Mouse (Mus musculus): Measurements from ENCODE around the gene Mtmr2.

DNA sequence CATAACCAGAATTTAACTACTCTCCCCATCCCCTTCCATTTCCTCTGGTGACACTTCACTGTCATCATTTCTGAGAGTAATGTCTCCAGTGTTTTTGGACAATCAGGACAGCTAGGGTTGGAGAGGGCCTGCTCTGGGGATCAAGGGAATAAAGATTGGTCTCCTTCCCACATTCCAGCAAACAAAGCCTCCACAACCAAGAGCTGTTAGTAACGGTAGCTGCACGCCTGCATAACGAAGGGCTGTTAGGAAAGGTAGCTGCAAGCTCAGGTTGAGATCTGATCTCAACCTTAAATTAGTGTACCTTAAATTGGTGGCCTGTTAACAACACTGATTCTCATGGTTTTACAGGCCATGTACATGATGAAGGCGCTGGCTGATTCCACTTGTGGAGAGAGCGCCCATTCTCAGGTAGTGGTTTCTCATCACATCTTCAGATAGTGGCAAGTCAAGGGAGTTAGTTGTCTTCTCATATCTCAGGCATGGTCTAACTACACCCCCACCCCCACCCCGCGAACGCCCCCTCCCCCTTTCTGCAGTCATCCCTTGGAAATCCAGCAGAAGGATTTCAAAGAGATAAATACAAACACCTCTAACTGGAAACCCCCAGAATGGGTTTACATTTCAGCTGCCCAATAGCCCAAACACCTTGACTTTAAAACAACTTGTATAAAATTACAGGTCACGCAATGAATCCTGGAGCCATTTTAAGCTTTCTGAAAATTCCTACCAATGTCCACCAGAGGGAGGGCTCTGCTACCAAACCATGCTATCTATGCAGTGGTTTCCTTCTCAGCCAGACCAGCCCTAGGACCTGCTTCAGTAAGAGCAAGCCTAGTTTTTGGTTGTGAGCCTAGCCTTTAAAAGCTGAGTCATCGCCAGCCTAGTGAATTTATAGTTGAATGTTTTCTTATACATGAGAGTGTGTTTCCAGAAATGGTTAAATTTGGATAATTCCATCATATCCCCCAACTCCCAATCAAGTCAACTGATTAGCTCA, 100.6 kb downstream of the Mtmr2 start:
- TF ChIP-seq KAT2A (conservative IDR thresholded peaks at IDR 0.05; ENCODE audit: low read depth, low read length) (no peak), CTCF (IDR thresholded peaks at IDR 0.05 in 2 of 3, conservative IDR thresholded peaks at IDR 0.05 in 1 of 3; ENCODE audit: control insufficient read depth in 1 of 3, insufficient read depth in 1 of 3, low read depth in 2 of 3, low read length in 3 of 3, poor library complexity in 1 of 3, severe bottlenecking in 1 of 3) (peak; percentile 62 to 97 (median 90)), GATA1 (IDR thresholded peaks at IDR 0.05; ENCODE audit: low read depth, low read length) (peak; percentile 60; the same call in 1 of the 2 replicates), NELFE (IDR thresholded peaks at IDR 0.05; ENCODE audit: low read depth, low read length) (no peak), GABPA (IDR thresholded peaks at IDR 0.05; ENCODE audit: low read depth, low read length) (no peak), POLR2AphosphoS2 (IDR thresholded peaks at IDR 0.05; ENCODE audit: low read length) (no peak; the same call in 1 of the 2 replicates), USF2 (IDR thresholded peaks at IDR 0.05; ENCODE audit: borderline replicate concordance in 1 of 2, insufficient read depth in 1 of 2, low read depth in 1 of 2, low read length in 2 of 2) (no peak), POLR2A (IDR thresholded peaks at IDR 0.05; ENCODE audit: control insufficient read depth in 1 of 2, insufficient read depth in 1 of 2, low read depth in 1 of 2, low read length in 2 of 2, poor library complexity in 1 of 2) (no peak), TBP (IDR thresholded peaks at IDR 0.05; ENCODE audit: low read depth, low read length) (0 out of 2 replicates have a peak, but pooled peaks have one; percentile 11), MEF2A (IDR thresholded peaks at IDR 0.05; ENCODE audit: extremely low read depth, insufficient replicate concordance, low read depth, low read length, poor library complexity, severe bottlenecking) (no peak)
